13 mouse cellular contexts compared by ENCODE assay signal in genomic region chr3:34869911-34870310, GRCm38 (mm10).
"Had no signal": no experiment of that assay in that cellular context is flagged by ENCODE, and none has a peak within 500 bp of the region (broad histone marks: within the 10 kb centered on the region; RNA-seq: fewer than 3 reads in every experiment).

No protein-coding gene starts in this region.

- H3K27me3 ChIP-seq: kidney, embryonic 15.5 days; limb, embryonic 15.5 days; liver, embryonic 12.5 days; midbrain, embryonic 12.5 days; neural tube, embryonic 15.5 days had no signal

- DNase-seq: kidney, postnatal 14 days; lung, embryonic 14.5 days; lung, postnatal 10 days; lung, postnatal 4 days; right cerebral cortex, adult 18-20 months; right cerebral cortex, postnatal 25 days; thymus, postnatal 36 days had no signal

- H3K27ac ChIP-seq: kidney, embryonic 15.5 days; limb, embryonic 15.5 days; liver, embryonic 12.5 days; midbrain, embryonic 12.5 days; neural tube, embryonic 15.5 days had no signal

- H3K36me3 ChIP-seq: kidney, embryonic 15.5 days; limb, embryonic 15.5 days; liver, embryonic 12.5 days; midbrain, embryonic 12.5 days; neural tube, embryonic 15.5 days had no signal

- H3K9me3 ChIP-seq: kidney, embryonic 15.5 days; limb, embryonic 15.5 days; liver, embryonic 12.5 days; midbrain, embryonic 12.5 days; neural tube, embryonic 15.5 days had no signal

- H3K4me1 ChIP-seq: limb, embryonic 15.5 days; liver, embryonic 12.5 days; neural tube, embryonic 15.5 days had no signal

- ATAC-seq: liver, embryonic 12.5 days had no signal

- H3K4me3 ChIP-seq: kidney, embryonic 15.5 days; limb, embryonic 15.5 days; liver, embryonic 12.5 days; midbrain, embryonic 12.5 days; myocyte; neural tube, embryonic 15.5 days had no signal

- H3K4me2 ChIP-seq: kidney, embryonic 15.5 days; limb, embryonic 15.5 days; liver, embryonic 12.5 days; lung, embryonic 14.5 days; midbrain, embryonic 12.5 days; neural tube, embryonic 15.5 days had no signal

- H3K9ac ChIP-seq: kidney, embryonic 15.5 days; limb, embryonic 15.5 days; liver, embryonic 12.5 days; lung, embryonic 14.5 days; midbrain, embryonic 12.5 days; neural tube, embryonic 15.5 days had no signal
